Mouse (Mus musculus) adrenal gland, postnatal 36 days (tissue): ENCODE measurements around the gene Endod1. TPM values are rescaled to one million over a fixed set of nuclear protein-coding genes. Genes with fewer than 3 reads are reported as not detected.

Source experiments
- DNase-seq, 2 experiments: peaks; one replicate each; pipeline ENCODE4 v3.0.0; 2021; ENCODE audit warnings: mixed read lengths in 1 of 2
- total RNA-seq, 2 experiments: library from RNA; stranded (reverse); gene quantifications; 2 replicates each; pipeline ENCODE4 v1.2.3; 2021

Endod1 gene
- total RNA-seq, 2 experiments from 2014 or later = 15.5 to 16.7 TPM

DNA sequence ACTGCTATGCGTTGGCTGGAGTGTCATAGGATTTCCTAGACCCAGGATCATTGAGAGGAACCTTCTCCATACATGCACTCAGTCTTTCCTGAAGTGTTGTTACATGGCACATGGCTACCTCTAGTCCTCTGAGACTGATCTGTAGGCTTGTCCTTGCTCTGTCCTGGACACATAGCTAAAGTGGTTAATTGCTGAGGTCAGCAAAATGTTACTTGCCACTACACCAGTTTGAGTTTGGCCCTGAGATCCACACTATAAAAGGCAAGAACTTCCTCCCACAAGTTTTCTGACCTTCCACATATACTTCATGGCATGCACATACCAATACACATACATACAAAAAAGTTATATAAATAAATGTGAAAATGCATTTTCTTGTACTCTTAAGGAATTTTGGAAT is 64.7 kb downstream of the Endod1 start:
- no peak for DNase-seq

DNA sequence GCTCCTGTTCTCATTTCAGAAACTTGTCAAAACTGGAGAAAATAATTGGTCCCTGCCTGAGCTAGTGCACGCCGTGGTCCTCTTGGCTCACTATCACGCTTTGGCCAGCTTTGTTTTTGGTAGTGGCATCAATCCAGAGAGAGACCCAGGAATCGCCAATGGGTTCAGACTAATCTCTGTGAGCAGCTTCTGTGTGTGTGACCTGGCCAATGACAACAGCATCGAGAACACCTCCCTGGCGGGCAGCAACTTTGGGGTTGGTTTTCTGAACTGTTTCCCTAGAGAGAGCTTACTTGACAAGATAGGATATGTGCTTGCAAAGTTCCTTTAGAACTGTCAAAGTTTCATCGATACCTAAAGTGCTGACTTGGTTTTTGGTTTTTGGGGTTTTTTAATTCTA is 66.8 kb downstream of the Endod1 start:
- DNase-seq = no peak

DNA sequence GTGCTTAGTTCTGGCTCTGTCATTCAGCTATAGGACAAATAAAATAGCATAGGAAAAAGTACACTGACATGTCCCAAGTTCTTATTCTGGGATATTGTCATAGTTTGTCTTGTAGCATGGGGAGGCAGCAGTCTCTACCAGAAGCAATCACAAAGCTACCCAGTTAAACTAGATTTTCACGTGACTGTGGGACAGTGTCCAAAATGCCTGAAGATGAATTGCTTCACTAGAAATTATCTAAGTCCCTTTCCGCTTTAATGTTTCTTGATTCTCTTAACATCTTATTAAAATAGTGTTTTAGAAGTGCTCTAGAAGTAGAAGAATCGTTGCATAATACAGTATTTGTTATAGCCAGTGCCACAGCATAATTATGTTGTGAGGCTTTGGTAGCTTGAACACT is 67.3 kb downstream of the Endod1 start:
- DNase-seq = no peak

DNA sequence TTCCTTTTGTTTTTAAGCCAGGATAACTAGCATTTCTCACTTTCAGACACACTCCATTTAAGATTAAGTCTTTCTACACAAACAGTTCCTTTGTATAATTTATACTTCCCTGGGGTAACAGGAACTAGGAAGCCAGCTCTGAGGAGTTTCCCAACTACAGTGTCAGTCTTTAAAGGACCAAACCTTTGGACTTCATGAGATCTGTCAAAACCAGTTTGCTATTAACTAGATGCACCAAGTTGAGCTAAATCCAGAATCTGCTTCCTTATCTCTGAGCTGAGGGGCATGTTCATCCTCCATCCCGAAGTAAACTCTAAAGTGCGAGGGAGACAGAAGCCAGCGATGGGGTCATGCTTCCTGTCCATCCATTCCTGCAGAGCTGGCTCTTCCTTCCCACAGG is 74.0 kb downstream of the Endod1 start:
- no peak for DNase-seq

DNA sequence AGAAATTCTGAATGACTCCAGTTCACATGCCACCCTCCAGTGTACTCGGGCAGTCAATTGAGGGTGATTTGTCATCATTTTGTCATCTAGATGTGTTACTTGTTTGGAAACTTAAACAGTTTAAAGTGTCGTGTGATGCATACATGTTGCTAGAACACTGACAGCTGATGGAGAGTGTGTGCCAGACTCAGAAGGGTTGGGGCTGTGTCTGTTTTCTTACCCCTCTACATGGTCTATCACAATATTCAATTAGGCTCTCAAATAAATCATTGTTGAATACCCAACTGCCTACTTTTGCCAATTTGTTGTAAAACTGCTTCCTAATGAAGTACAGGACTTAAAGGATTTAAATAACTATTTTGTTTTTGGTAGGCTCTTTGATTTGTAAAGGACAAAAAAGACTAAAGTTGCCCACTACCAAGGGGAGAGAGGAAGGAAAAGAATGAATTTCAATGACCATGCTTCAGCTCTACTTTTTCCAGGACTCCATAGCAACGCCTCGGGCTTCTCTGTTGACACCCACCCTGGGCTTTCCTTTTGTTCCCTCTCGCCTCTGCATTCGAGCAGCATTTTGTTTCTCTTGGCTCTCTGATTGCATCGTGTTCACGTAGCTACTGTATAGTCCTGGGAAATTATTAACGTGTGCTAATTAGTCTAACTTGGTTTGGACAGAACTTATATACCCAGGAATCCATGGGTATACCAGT is 76.9 kb downstream of the Endod1 start:
- no peak for DNase-seq

Other genes with a start within 250 kb of the Endod1 start
- 10 to 100 TPM; 63.1 to 66.2 TPM for gene Sesn3, start 106.4 kb downstream of the Endod1 start, total RNA-seq
- under 1 TPM; 0.23 to 0.53 TPM for gene Kdm4d, start 119.0 kb upstream of the Endod1 start, total RNA-seq
- 100 to 1,000 TPM; 110 to 143 TPM for gene Cwc15, start 119.1 kb upstream of the Endod1 start, total RNA-seq